Mouse (Mus musculus) macrophage (primary cell): ENCODE measurements around the gene Meltf. TPM values are rescaled to one million over a fixed set of nuclear protein-coding genes. Genes with fewer than 3 reads are reported as not detected.

Experiments
- polyA plus RNA-seq: library from polyadenylated mRNA; stranded (reverse); fragments of 250-400 nt; gene quantifications from 3 replicates; pipeline ENCODE4 v1.2.4, GENCODE M21; 2018; ENCODE audit warnings: inconsistent platforms

Gene Meltf
- polyA plus RNA-seq, 1 experiment from 2014 or later: not detected

Other genes starting within 250 kb of the Meltf start
- gene Dlg1, start 215.4 kb upstream of the Meltf start, polyA plus RNA-seq: 18.7 to 28.3 TPM (median 20.5 TPM) in 3 replicates
- 2.8 to 3.6 TPM (median 2.9 TPM) in 3 replicates for gene Pigz, start 55.0 kb downstream of the Meltf start, polyA plus RNA-seq
- 30.6 to 67.1 TPM (median 53.4 TPM) in 3 replicates for gene 0610012G03Rik, start 69.7 kb downstream of the Meltf start, polyA plus RNA-seq
- 39.9 to 50.1 TPM (median 49.5 TPM) in 3 replicates for gene Ncbp2, start 69.7 kb downstream of the Meltf start, polyA plus RNA-seq
- gene Senp5, start 124.5 kb downstream of the Meltf start, polyA plus RNA-seq: 16.1 to 23.9 TPM (median 16.3 TPM) in 3 replicates
- 58.5 to 99.5 TPM (median 73.3 TPM) in 3 replicates for gene Pak2, start 200.5 kb downstream of the Meltf start, polyA plus RNA-seq
- 30.5 to 37.7 TPM (median 33.8 TPM) in 3 replicates for gene Pigx, start 220.9 kb downstream of the Meltf start, polyA plus RNA-seq
- 6.1 to 13.3 TPM (median 8.9 TPM) in 3 replicates for gene Cep19, start 221.0 kb downstream of the Meltf start, polyA plus RNA-seq